Mouse (Mus musculus) liver, embryonic 15.5 days (tissue): Measurements from ENCODE around the gene 5730480H06Rik. TPM values are rescaled to one million over a fixed set of nuclear protein-coding genes. Genes with fewer than 3 reads are reported as not detected.

ENCODE experiments used
- ATAC-seq: fragments of 200-750 bp; cut with Nextera tagmentation; 2 replicates; pipeline ENCODE4 v1.8.0; 2017; ENCODE audit warnings: moderate number of reproducible peaks, mild to moderate bottlenecking, moderate library complexity; ENCODE audit not compliant: insufficient read depth
- H3K27ac ChIP-seq: fragments of 300-500 bp; sonication (generic); replicated peaks from 2 replicates; pipeline ENCODE4 v1.5.1; 2015; ENCODE audit warnings: mild to moderate bottlenecking, inconsistent platforms
- H3K27me3 ChIP-seq: fragments of 300-500 bp; sonication (generic); 2 replicates; pipeline ENCODE4 v1.6.1; 2015; ENCODE audit warnings: mild to moderate bottlenecking, inconsistent platforms
- H3K36me3 ChIP-seq: fragments of 300-500 bp; sonication (generic); replicated peaks from 2 replicates; pipeline ENCODE4 v1.6.1; 2015; ENCODE audit warnings: moderate library complexity, mild to moderate bottlenecking, inconsistent platforms
- H3K4me1 ChIP-seq: fragments of 300-500 bp; sonication (generic); replicated peaks from 2 replicates; pipeline ENCODE4 v1.6.1; 2015; ENCODE audit warnings: inconsistent platforms
- H3K4me2 ChIP-seq: fragments of 300-500 bp; sonication (generic); 2 replicates; pipeline ENCODE4 v1.6.1; 2015; ENCODE audit warnings: moderate library complexity, mild to moderate bottlenecking, inconsistent platforms
- H3K4me3 ChIP-seq: fragments of 300-500 bp; sonication (generic); replicated peaks from 2 replicates; pipeline ENCODE4 v1.5.1; 2015; ENCODE audit warnings: mild to moderate bottlenecking, inconsistent platforms
- H3K9ac ChIP-seq: fragments of 300-500 bp; sonication (generic); 2 replicates; pipeline ENCODE4 v1.6.1; 2015; ENCODE audit warnings: moderate library complexity, mild to moderate bottlenecking, inconsistent platforms
- H3K9me3 ChIP-seq: fragments of 300-500 bp; sonication (generic); replicated peaks from 2 replicates; pipeline ENCODE4 v1.6.1; 2016; ENCODE audit warnings: inconsistent platforms
- WGBS: fragments of 180-500 bp; shearing (Covaris S2); methylation state at CpG from one replicate; pipeline ENCODE4 v1.1.7; 2015; ENCODE audit warnings: mixed read lengths; ENCODE audit not compliant: insufficient replicate concordance; 5-methylcytosine and 5-hydroxymethylcytosine counted together
- polyA plus RNA-seq: library from polyadenylated mRNA; unstranded; fragments of >200 nt; fragmentation: Nextera tagmentation; extraction: Ambion mirVana; gene quantifications from 2 replicates; pipeline ENCODE4 v1.2.1, GENCODE M21; 2015

Gene 5730480H06Rik
- polyA plus RNA-seq, 1 experiment from 2014 or later = 6.2 TPM

DNA sequence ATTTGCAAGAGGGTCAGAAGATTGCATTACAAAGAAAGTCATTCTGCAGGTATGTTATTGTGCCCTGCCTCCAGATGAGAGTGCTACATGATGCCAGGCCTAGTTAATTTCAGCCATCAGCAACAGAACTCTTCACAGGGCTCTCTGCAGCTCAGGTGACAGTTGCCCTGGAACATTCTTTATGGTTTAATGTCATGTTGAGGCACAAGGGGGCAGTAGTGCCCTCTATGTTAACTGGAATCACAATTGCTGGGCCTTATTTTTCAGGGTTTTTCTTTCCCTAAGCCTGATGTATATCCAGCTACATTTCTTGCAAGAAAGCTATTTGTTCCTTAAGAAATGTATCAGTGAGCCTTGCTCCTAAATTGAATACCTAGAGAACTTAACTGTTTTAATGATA lies 102.7 kb downstream of the 5730480H06Rik start:
- ATAC-seq = no peak
- Histone ChIP-seq H3K9ac (no peak overlapping the region), H3K9me3 (no peaks in the 10 kb centered on the region), H3K27ac (no peak overlapping the region), H3K4me2 (no peak overlapping the region), H3K4me3 (no peak overlapping the region), H3K4me1 (no peaks in the 10 kb centered on the region), H3K36me3 (no peaks in the 10 kb centered on the region), H3K27me3 (no peaks in the 10 kb centered on the region)

DNA sequence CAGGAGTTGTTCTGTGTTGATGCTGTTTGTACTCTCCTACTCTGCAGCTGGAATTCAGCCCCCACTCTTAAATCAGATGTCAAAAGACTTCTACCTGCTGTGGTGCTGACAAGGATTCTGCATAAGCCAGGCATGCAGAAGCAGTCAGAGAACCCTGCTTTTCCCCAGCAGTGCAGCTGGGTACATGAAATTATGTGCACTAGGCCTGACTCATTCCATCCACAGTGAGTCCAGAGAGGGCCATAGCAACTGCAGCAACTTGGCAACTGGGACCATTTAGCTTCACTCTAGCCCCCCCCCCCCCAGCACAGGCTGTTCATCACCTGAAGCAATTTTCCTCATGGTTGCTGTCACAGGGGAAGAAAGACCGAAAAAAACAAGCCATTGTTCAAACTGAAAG lies 121.1 kb downstream of the 5730480H06Rik start:
- Histone ChIP-seq H3K27ac (no peak overlapping the region), H3K9me3 (no peaks in the 10 kb centered on the region)
- 48% methylated on average over 1 of the region's 1 CpGs for WGBS

DNA sequence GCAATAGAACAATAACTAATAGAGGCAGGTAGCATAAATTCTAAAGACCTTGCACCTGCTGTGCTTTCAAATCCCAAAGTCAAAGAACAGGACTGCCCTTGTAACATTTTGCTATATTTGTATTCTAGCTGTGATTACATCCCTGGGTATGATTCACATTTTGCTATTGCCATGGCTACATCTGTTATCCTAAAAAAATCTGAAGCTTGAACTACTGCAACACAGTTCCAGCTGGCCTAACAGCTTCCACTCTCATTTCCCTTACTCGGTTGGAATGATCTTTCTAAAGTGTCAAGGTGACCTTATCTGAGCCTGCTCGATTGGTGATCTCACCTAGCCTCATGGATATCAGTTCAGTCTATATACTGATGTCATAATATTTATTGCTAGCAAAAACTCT lies 132.5 kb downstream of the 5730480H06Rik start:
- 33% methylated on average over 2 of the region's 2 CpGs for WGBS
- Histone ChIP-seq H3K4me2 (no peak overlapping the region), H3K9ac (no peak overlapping the region), H3K27me3 (no peaks in the 10 kb centered on the region), H3K36me3 (no peaks in the 10 kb centered on the region), H3K27ac (no peak overlapping the region), H3K9me3 (no peaks in the 10 kb centered on the region), H3K4me1 (no peaks in the 10 kb centered on the region), H3K4me3 (no peak overlapping the region)
- no peak for ATAC-seq

More for the DNA sequence above, 121.1 kb downstream of the 5730480H06Rik start:
- ATAC-seq = no peak
- H3K36me3 ChIP-seq = no peaks in the 10 kb centered on the region
- no peak overlapping the region for H3K9ac ChIP-seq
- H3K4me2 ChIP-seq = no peak overlapping the region
- H3K4me1 ChIP-seq = no peaks in the 10 kb centered on the region
- no peak overlapping the region for H3K4me3 ChIP-seq
- H3K27me3 ChIP-seq = no peaks in the 10 kb centered on the region
